Mouse (Mus musculus) spleen, postnatal 36 days (tissue): ENCODE data around the gene Chek1.

Source experiments
- DNase-seq, 2 experiments: peaks; one replicate each; pipeline ENCODE4 v3.0.0; 2022; ENCODE audit warnings: low spot score in 2 of 2, mixed read lengths in 1 of 2

Gene Chek1

DNA sequence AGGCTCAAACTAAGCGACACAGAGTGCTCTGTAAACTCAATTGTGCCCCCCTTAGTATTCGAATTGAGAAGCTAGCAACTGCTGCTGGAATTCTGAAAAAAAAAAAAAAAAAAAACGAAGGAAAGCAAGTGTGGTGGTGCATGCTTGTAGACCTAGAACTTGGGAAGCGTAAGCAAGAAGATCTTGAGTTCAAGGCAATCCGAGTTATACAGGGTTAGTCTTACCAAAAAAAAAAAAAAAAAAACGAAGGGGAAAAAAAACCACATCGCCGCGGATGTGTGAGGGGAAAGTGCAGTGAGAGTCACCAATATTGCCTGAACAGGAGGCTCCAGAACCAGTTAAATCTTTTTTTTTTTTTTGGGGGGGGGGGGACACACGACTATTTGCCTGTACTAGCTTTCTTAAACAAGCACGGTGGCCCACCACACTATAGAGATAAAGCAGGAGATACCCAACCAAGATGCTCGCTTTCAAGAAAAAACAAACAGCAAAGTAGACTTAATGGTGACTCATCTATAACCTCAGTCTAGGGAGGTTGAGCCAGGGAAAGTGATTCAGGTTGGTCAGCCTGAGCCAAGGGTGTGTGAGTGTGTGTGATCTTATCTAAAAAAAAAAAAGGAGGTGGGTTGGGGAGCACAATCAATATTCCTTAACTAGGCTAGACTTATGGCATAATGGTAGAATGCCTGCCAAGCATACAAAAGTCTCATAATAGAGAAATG is at the start of gene Chek1:
TSS of gene Chek1 (minus strand) at position 32 of the 722 bp plus-strand sequence.
- no peak for DNase-seq

DNA sequence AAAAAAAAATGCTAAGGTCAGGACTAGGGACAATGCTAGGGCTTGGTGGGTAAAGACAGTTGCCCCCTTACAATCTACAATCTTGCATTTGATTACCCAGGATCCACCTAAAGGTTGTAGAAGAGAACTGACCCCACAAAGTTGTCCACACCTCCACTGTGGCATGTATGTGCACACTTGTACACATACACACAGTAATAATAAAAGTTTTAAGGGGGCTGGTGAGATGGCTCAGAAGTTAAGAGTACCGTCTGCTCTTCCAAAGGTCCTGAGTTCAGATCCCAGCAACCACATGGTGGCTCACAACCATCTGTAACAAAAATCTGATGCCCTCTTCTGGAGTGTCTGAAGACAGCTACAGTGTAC is 42.2 kb upstream of the Chek1 start:
- DNase-seq: no peak

DNA sequence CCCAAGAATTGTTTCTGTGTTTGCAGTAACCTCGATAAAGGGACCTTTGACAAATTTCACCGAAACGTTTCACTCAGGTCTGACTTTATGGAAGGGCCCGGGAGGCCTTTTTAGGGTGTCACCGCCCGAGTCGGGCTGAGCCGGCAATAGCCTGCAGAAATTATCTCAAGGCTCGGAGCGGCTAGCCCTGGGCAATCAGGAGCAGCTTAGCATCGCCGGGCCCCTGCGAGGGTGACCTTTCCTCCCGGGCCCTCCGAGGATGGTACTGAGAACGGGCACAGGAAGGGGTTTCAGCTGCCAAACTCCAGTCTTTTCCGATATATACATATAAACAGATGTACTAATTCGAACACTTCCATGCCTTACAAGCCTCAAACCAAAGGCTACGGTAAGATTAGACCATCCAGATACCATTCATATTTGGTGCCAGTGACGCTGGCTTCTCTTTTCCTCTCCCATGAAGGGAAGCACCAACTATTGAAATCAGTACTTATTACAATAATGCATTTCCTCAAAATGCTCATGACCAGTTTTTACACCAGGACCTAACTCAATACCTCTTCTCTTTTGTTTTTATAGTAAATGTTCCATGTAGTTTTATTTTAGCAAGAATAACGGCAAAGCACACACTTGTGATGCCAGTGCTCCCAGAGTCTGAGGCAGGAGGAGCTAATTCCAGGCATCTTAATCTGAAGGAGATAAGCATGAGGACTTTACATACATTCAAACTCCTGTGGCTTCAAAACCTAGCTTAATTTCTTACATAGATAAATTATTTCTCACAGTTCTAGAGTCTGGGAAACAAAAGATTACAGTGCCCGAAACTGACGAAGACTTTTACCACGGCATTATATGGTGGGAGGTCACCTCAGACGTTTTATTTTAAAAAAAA is 41.5 kb upstream of the Chek1 start:
- peak in 1 of 2 experiments; percentile 17 for DNase-seq

DNA sequence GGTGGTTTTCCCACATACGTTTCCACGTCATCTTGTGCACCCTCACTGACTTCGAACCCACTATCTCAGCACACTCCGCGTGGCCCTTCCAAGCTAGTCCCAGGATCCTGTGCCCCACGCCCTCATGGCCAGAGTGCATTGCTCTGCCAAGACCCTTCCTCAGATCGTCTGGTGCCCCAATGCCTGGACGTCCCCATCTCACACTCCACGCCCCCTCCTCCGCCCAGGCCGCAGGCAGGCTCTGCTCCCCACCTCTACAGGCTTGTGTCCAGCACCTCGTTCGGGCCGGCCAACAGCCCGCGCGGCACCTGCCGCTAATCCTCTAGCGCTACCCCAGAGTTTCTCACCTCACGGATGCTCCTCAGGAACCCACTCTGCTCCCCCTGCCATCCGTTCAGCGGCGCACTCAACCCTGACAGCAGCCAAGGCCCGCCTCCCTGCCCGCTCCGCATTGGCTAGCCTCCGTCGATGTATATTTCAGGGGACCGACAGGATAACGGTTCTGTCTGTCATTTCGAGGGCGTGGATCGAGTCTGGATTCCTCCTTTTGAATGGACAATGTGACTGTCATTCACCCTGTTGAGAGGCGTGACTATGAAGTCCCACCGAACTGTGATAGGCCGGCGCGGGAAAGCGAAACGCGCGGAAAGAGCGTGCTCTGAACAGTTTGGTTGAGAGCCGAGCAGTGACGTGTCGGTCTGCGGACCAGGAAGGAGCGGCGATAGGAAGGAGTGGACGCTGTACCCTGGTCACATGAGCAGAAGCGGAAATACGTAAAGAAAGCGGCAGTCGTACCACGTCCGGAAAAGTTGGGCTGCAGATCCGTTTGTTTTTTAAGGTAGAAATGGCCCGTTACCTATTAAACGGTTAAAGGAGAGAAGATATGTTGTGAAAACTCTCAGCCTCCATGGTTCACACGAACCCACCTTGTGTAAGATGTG is 40.6 kb upstream of the Chek1 start, which contains the start of gene Stt3a:
TSS of gene Stt3a (minus strand) at position 477 of the 941 bp plus-strand sequence.
- DNase-seq: peak; percentile 99

DNA sequence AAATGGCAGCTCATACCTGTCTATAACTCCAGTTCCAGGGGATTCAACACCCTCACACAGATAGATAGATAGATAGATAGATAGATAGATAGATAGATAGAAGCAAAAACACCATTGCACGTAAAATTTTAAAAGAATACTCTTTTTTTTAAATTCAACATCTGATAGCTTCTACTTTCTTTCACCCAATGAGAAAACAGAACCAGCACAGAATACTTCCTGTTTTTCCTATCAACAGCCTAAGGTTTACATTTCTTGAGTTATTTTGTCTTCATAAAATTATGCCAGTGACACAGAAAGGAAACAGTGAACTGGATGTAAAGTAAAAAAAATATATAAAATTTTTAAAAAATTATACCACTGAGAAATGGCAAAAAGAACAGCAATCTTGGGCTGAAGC is 37.5 kb upstream of the Chek1 start:
- DNase-seq: no peak

DNA sequence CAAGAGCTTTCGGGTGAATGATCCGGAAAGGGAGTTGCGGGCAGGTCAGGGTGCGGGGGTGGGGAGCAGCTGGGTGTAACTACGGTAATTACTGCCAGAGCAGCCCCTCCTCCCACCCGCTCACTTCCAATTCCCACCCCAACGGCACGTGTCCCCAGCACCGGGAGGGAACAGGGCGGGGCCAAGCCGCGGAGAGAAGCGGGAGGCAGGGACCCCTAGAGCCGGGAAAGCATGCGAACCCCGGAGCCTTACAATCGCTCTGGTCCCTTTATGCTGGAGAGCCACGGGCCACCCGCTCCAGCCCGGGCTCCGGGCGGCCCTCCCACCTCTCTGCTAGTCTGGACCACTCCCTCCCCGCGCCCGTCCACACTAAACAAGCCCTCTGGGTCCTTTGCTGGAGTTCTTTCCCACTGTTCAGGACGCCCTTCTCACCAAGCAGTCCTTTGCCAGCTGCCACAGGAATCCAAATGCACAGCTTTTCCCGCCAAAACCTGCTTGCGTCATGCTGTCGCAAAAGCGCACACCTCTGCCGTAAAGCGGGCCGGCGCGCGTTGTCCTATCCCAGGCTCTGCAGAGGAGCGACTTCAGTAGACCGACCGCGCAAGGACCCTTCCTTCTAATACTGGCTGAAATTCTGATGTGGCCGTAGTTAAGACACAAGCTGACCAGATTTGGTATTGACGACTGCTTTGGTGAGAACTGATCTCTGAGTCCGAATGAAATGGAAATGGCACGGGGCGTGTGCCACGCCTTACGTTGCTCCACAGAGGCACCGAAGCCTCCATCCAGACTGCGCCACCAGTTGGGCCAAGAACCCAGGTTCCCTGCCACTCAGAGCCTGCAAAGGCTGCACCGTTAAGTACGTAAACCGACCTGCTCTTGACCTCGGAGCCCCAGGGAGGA is 483 bp downstream of the Chek1 start:
- peak; percentile 83 to 85 for DNase-seq

DNA sequence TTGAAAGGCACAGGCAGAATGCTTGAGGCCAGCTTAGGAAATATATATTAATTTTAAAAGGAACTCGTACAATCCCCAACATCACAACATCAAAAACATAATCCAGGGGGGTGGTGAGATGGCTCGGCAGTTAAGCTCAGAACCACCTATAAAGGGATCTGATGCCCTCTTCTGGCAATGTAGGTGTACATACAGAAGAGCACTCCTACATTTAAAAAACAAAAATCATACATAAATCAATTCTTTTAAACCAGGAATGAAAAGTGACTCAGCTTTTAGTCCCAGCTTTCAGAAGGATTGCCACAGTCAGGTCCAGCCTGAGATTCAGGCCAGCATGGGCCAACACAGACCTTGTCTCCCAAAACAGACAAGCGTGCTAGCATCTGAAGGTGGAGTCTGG is 10.2 kb downstream of the Chek1 start:
- no peak for DNase-seq

DNA sequence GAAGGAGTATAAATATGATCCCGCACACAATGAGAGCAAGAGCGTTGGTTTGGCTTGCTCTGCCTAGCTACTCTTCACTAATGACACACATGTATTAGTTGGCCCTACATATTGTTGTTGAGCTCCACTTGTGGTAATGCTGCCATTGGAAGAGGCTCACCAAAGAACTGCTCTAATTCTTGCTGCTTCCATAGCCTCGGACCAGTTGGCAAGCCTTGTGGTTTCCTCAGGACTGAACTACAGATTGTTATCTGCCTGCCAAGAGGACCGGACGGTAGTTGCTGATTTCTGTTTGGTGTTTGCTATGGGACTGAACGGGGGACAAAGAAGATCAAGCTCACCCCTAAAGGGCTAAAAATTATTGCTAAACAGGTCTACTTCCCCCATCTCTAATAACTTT is 19.6 kb downstream of the Chek1 start:
- DNase-seq: no peak

DNA sequence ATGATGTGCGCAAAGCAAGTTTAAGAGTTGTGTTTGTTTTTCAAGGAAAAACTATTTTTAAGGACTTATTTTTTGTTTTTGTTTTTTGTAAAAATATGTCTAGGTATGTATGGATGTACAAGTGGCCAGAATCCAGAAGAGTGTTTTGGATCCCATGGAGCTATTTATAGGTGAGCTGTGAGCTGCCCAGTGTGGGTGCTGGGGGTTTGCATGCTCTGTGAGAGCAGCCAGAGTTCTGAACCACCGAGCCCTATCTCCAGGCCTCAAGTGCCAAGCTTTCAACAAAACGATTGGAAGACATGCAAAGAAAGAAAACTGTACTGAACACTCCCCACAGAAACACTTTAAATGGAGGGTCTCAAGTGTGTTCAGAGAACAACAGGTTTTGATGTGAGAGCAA is 20.9 kb downstream of the Chek1 start:
- DNase-seq: no peak

DNA sequence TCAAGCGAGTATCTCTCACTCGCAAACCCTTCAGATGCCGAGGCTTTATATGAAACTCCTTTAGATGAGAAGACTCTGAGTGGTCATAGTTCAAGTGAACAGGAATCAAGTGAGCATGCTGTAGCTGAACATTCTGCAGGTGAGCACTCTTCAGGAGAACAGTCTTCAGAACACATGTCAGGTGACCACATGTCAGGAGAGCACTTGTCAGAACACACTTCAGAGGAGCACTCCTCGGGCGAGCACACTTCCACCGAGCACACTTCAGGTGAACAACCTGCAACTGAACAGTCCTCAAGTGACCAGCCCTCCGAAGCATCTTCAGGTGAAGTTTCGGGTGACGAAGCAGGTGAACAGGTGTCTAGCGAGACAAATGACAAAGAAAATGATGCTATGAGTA is 32.6 kb downstream of the Chek1 start:
- no peak for DNase-seq

DNA sequence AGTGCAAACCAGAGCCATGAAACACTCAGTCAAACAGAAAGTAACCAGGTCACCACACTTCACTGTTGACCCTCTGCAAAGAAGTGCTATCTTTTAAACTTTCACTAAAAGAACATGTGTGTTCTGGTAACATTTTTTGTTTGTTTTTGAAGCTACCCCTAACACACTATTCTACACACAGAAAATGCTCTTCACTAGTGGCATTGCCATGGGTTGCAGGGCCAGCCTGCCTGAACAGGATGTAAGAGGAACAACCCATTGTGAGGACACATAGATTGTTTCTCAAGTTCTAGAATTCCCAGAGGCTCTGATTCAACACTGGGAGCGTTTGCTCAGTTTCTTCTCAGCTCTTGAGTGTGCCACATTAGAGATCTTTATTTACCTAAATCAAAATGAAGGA is 33.9 kb downstream of the Chek1 start, which contains the start of gene Acrv1:
TSS of gene Acrv1 (plus strand) at position 301 of the 400 bp plus-strand sequence.
- DNase-seq: no peak

DNA sequence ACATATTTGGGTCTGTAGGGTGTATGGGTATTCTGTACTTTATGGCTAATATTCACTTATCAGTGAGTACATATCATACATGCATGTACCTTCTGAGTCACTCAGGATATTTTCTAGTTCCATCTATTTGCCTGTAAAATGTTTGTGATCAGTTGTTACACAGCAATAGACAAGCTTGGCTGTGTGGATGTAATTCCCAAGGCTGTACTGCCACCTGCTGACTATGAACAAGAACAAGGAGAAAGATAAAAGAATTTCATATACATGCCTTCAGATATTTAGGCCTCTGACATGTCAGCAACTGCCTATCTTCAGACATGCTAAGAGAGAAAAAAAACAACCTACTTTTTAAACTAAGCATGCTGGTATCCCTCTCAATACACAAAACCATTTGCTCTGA is 39.5 kb downstream of the Chek1 start:
- DNase-seq: no peak

DNA sequence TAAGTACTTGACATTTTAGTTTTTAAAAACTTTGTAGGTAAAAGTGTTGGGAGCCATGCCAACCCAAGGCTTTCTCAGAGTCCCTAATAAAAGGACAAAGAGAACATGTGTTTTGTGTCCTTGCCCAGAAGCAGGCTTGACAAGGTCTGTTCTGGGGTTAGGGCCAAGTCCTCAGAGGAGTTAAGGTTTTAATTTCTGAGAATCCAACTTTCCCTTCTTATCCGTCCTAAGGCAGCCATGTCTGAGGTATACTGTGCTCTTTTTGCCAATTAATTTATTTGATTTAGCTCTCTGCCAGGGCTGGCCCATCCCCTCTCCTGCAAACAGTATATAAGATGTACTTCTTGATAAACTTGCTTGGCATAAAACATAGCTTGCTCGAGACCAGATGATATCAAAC is 45.4 kb downstream of the Chek1 start:
- DNase-seq: no peak
